Mouse (Mus musculus) liver, embryonic 14.5 days (tissue): ENCODE measurements around the gene Cd79b.

Experiments used
- CTCF ChIP-seq: IDR thresholded peaks from 2 replicates; pipeline ENCODE4 v1.5.1; 2016; ENCODE audit warnings: antibody characterized with exemption, low read depth, control low read depth
- EP300 ChIP-seq: IDR thresholded peaks from 2 replicates; pipeline ENCODE4 v1.6.1; 2016; ENCODE audit warnings: antibody characterized with exemption, low read depth

DNA sequence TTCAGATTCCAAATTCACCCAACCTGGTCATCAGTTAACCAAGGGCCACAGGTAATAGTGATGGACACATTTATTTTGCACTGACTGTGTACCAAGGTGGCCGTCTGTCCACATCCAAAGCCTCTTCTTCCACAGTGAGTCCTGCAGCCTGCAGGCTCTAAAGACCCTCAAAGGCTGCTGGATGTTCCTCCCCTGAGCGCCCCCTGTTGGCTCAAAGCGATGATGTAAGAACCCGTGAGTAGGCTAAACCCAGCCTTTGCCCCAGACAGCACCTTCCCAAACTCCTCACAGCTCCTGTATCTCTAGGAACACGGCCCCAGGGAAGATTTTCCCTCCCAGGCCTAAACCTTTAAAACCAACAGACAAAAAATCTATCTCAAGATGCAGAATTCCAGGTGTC, 44.8 kb upstream of the Cd79b start:
- peak; percentile 65 for TF ChIP-seq CTCF
- TF ChIP-seq EP300, result no peak
